Mouse (Mus musculus) G1E (cell line): ENCODE results near the gene Arhgap30.

Experiments used
- CTCF ChIP-seq: IDR thresholded peaks from 2 replicates; pipeline ENCODE4 v1.5.1; 2012; ENCODE audit warnings: low read depth, low read length, inconsistent platforms, mixed read lengths
- GATA1 ChIP-seq: IDR thresholded peaks from 2 replicates; pipeline ENCODE4 v1.6.1; 2012; ENCODE audit warnings: borderline replicate concordance, low read length, inconsistent platforms, mixed read lengths
- GATA2 ChIP-seq: IDR thresholded peaks from 2 replicates; pipeline ENCODE4 v1.6.1; 2012; ENCODE audit warnings: low read depth, low read length, inconsistent platforms, borderline replicate concordance
- TAL1 ChIP-seq: conservative IDR thresholded peaks from 2 replicates; pipeline ENCODE4 v1.6.1; 2012; ENCODE audit warnings: low read depth, low read length, inconsistent platforms, mixed read lengths

DNA sequence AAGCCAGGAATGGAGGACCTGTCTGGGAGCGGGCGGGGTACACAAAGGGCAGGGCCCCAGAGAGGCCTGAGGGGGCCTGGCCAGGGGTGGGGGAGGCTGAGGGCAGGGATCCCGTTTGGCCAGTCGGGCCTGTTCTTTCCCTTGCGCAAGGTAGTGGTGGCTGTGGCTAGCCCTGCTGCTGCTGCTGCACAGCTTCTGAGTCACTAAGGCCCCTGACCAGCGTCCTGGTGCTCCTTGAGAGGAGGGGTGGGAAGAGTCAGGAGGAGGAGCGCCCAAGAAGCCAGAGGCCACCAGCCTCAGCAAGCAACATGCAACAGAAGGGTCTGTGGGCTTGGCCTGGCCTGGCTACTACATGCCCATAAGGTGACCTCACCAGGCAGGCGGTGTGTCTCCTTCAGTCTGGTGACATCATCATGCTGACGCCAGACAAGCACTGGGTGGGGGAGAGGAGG is 13.1 kb upstream of the Arhgap30 start:
- TF ChIP-seq CTCF (no peak), GATA2 (no peak), TAL1 (no peak), GATA1 (no peak)
